Mouse (Mus musculus) mesoderm, embryonic 11.5 days (tissue): ENCODE data around the gene Hist2h2ab.

Source experiments
- DNase-seq: peaks from one replicate; pipeline ENCODE4 v3.0.0-alpha.2; 2012; ENCODE audit warnings: low read depth, low spot score

Gene Hist2h2ab

GRCm38 (mm10) chr3:96260220-96260619 lies 40.6 kb downstream of the Hist2h2ab start:
- no peak for DNase-seq

- no peak for DNase-seq
These were observed 42.0 kb downstream of the Hist2h2ab start for GRCm38 (mm10) chr3:96261623-96262022.

- peak; percentile 83 for DNase-seq
These were observed 42.7 kb downstream of the Hist2h2ab start for GRCm38 (mm10) chr3:96262216-96262875.

GRCm38 (mm10) chr3:96262979-96263550 lies 43.4 kb downstream of the Hist2h2ab start, which contains the start of gene Hist2h4:
Gene Hist2h4 (minus strand): TSS chr3:96263311.
- DNase-seq = peak; percentile 93

- peak; percentile 47 for DNase-seq
These were observed 44.1 kb downstream of the Hist2h2ab start for GRCm38 (mm10) chr3:96263558-96264403.

GRCm38 (mm10) chr3:96264404-96264949 lies 44.8 kb downstream of the Hist2h2ab start:
- no peak for DNase-seq

- no peak for DNase-seq
These were observed 46.6 kb downstream of the Hist2h2ab start for GRCm38 (mm10) chr3:96266132-96266710.

- no peak for DNase-seq
These were observed 47.9 kb downstream of the Hist2h2ab start for GRCm38 (mm10) chr3:96267541-96267940.

GRCm38 (mm10) chr3:96268051-96268775 lies 48.5 kb downstream of the Hist2h2ab start, which contains the start of gene Hist2h3b:
Gene Hist2h3b (plus strand): TSS chr3:96268654.
- peak; percentile 86 for DNase-seq

- DNase-seq = peak; percentile 47
These were observed 49.2 kb downstream of the Hist2h2ab start for GRCm38 (mm10) chr3:96268776-96269378.
